Mouse (Mus musculus) G1E (cell line): ENCODE measurements at regions not wholly inside any gene's neighbourhood (a gene's known extent, or its start where the extent isn't known, plus 50 kb on each side); places are given as distances from the start of the nearest gene placed in this dataset.

Source experiments
- ATAC-seq: 2 replicates; pipeline ENCODE4 v1.8.0; 2016; ENCODE audit warnings: mild to moderate bottlenecking; ENCODE audit not compliant: insufficient number of reproducible peaks, poor library complexity, low FRiP score, severe bottlenecking; ENCODE audit errors: extremely low read depth
- DNase-seq: peaks from one replicate; pipeline ENCODE4 v3.0.0; 2012; ENCODE audit warnings: low spot score
- H3K27me3 ChIP-seq: 2 replicates; pipeline ENCODE4 v1.6.1; 2012; ENCODE audit warnings: mild to moderate bottlenecking, low read length, inconsistent platforms; ENCODE audit not compliant: insufficient read depth
- H3K36me3 ChIP-seq: replicated peaks from 2 replicates; pipeline ENCODE3; 2012; ENCODE audit warnings: mild to moderate bottlenecking, inconsistent platforms
- H3K4me1 ChIP-seq: 2 replicates; pipeline ENCODE4 v1.6.1; 2012; ENCODE audit warnings: low read depth, low read length, inconsistent platforms, mixed read lengths; ENCODE audit not compliant: insufficient read depth
- H3K4me3 ChIP-seq: 2 replicates; pipeline ENCODE4 v1.5.1; 2012; ENCODE audit warnings: low read depth, mild to moderate bottlenecking, inconsistent platforms, low read length, moderate library complexity, mixed read lengths
- H3K9me3 ChIP-seq: replicated peaks from 2 replicates; pipeline ENCODE4 v1.6.1; 2012; ENCODE audit warnings: inconsistent platforms
- CTCF ChIP-seq: IDR thresholded peaks from 2 replicates; pipeline ENCODE4 v1.5.1; 2012; ENCODE audit warnings: low read depth, low read length, inconsistent platforms, mixed read lengths
- GATA1 ChIP-seq: IDR thresholded peaks from 2 replicates; pipeline ENCODE4 v1.6.1; 2012; ENCODE audit warnings: borderline replicate concordance, low read length, inconsistent platforms, mixed read lengths
- GATA2 ChIP-seq: IDR thresholded peaks from 2 replicates; pipeline ENCODE4 v1.6.1; 2012; ENCODE audit warnings: low read depth, low read length, inconsistent platforms, borderline replicate concordance
- POLR2AphosphoS5 ChIP-seq: IDR thresholded peaks from 2 replicates; pipeline ENCODE4 v1.6.1; 2012; ENCODE audit warnings: low read depth, low read length, inconsistent platforms; ENCODE audit not compliant: insufficient replicate concordance
- TAL1 ChIP-seq: conservative IDR thresholded peaks from 2 replicates; pipeline ENCODE4 v1.6.1; 2012; ENCODE audit warnings: low read depth, low read length, inconsistent platforms, mixed read lengths

GRCm38 (mm10) chr11:89856184-89856769 lies 78.8 kb upstream of the Ankfn1 start:
- no peak for ATAC-seq
- no peaks in the 10 kb centered on the region for H3K4me1 ChIP-seq
- H3K9me3 ChIP-seq, result no peaks in the 10 kb centered on the region

GRCm38 (mm10) chr11:89841853-89842252 lies 64.4 kb upstream of the Ankfn1 start:
- Histone ChIP-seq H3K36me3 (no peaks in the 10 kb centered on the region), H3K27me3 (no peaks in the 10 kb centered on the region), H3K4me3 (no peak overlapping the region), H3K4me1 (no peaks in the 10 kb centered on the region), H3K9me3 (no peaks in the 10 kb centered on the region)
- ATAC-seq (no peak), DNase-seq (no peak)
- TF ChIP-seq CTCF, result no peak
- no peak for TF ChIP-seq POLR2AphosphoS5
- TF ChIP-seq GATA2, result no peak

More at GRCm38 (mm10) chr11:89856184-89856769, 78.8 kb upstream of the Ankfn1 start:
- Histone ChIP-seq H3K36me3 (no peaks in the 10 kb centered on the region), H3K27me3 (no peaks in the 10 kb centered on the region), H3K4me3 (no peak overlapping the region)
- TF ChIP-seq GATA2 (no peak), POLR2AphosphoS5 (no peak), TAL1 (no peak), GATA1 (no peak), CTCF (no peak)
- DNase-seq, result no peak

- H3K9me3 ChIP-seq, result no peaks in the 10 kb centered on the region
- H3K27me3 ChIP-seq, result no peaks in the 10 kb centered on the region
- TF ChIP-seq POLR2AphosphoS5 (no peak), GATA1 (no peak), TAL1 (no peak), CTCF (no peak), GATA2 (no peak)
- no peaks in the 10 kb centered on the region for H3K36me3 ChIP-seq
- no peaks in the 10 kb centered on the region for H3K4me1 ChIP-seq
- no peak for DNase-seq
- ATAC-seq, result no peak
- no peak overlapping the region for H3K4me3 ChIP-seq
These were observed 62.3 kb upstream of the Ankfn1 start for GRCm38 (mm10) chr11:89839671-89840327.

GRCm38 (mm10) chr11:89837995-89838394 lies 60.5 kb upstream of the Ankfn1 start:
- no peak for DNase-seq

GRCm38 (mm10) chr11:89836897-89837296 lies 59.4 kb upstream of the Ankfn1 start:
- Histone ChIP-seq H3K27me3 (no peaks in the 10 kb centered on the region), H3K4me1 (no peaks in the 10 kb centered on the region), H3K9me3 (0 out of 2 replicates have a peak, but pooled peaks cover 3% of the 10 kb centered on the region), H3K36me3 (no peaks in the 10 kb centered on the region), H3K4me3 (no peak overlapping the region)
- no peak for TF ChIP-seq GATA2
- TF ChIP-seq TAL1, result no peak
- TF ChIP-seq GATA1, result no peak
- no peak for TF ChIP-seq CTCF
- TF ChIP-seq POLR2AphosphoS5, result no peak
- ATAC-seq (no peak), DNase-seq (no peak)

More at GRCm38 (mm10) chr11:89837995-89838394, 60.5 kb upstream of the Ankfn1 start:
- Histone ChIP-seq H3K4me3 (no peak overlapping the region), H3K4me1 (no peaks in the 10 kb centered on the region), H3K36me3 (no peaks in the 10 kb centered on the region), H3K9me3 (0 out of 2 replicates have a peak, but pooled peaks cover 3% of the 10 kb centered on the region), H3K27me3 (no peaks in the 10 kb centered on the region)
- no peak for ATAC-seq
- TF ChIP-seq TAL1, result no peak
- TF ChIP-seq GATA2, result no peak
- no peak for TF ChIP-seq CTCF
- no peak for TF ChIP-seq POLR2AphosphoS5
- TF ChIP-seq GATA1, result no peak

GRCm38 (mm10) chr11:89834068-89834467 lies 56.6 kb upstream of the Ankfn1 start:
- H3K27me3 ChIP-seq, result no peaks in the 10 kb centered on the region
- DNase-seq, result no peak
- peaks cover 3% of the 10 kb centered on the region; the same call in 1 of the 2 replicates for H3K9me3 ChIP-seq
- H3K4me1 ChIP-seq, result no peaks in the 10 kb centered on the region
- no peak for TF ChIP-seq CTCF
- no peaks in the 10 kb centered on the region for H3K36me3 ChIP-seq
- ATAC-seq, result no peak
- H3K4me3 ChIP-seq, result no peak overlapping the region
